Mouse (Mus musculus) cerebellum, adult 2 months (tissue): ENCODE results near the gene Ccdc27. TPM values are rescaled to one million over a fixed set of nuclear protein-coding genes. Genes with fewer than 3 reads are reported as not detected.

Experiments
- DNase-seq, 2 experiments: peaks; one replicate each; pipeline ENCODE4 v3.0.0; 2021
- H3K27ac ChIP-seq: fragments of 200-500 bp; 2 replicates; pipeline ENCODE4 v1.5.1; 2012; ENCODE audit warnings: low read length, control low read depth, inconsistent platforms; ENCODE audit not compliant: insufficient read depth
- H3K27me3 ChIP-seq: fragments of 200-500 bp; 2 replicates; pipeline ENCODE4 v1.6.1; 2012; ENCODE audit warnings: inconsistent platforms, mild to moderate bottlenecking, low read length, moderate library complexity; ENCODE audit not compliant: control insufficient read depth, insufficient read depth
- H3K4me1 ChIP-seq: fragments of 200-500 bp; 2 replicates; pipeline ENCODE4 v1.6.1; 2011; ENCODE audit warnings: low read length; ENCODE audit not compliant: control insufficient read depth, insufficient read depth
- H3K4me3 ChIP-seq: fragments of 200-500 bp; replicated peaks from 2 replicates; pipeline ENCODE3; 2011; ENCODE audit warnings: mild to moderate bottlenecking, low read depth, low read length, control low read depth; ENCODE audit not compliant: insufficient read depth
- CTCF ChIP-seq: fragments of 200-500 bp; IDR thresholded peaks from 2 replicates; pipeline ENCODE4 v1.5.1; 2011; ENCODE audit warnings: low read depth, mild to moderate bottlenecking, control low read depth, low read length, moderate library complexity, borderline replicate concordance; ENCODE audit not compliant: insufficient read depth
- POLR2A ChIP-seq: fragments of 200-500 bp; IDR thresholded peaks from 2 replicates; pipeline ENCODE4 v1.6.1; 2011; ENCODE audit warnings: low read length, control low read depth, borderline replicate concordance; ENCODE audit not compliant: insufficient read depth
- WGBS: fragments of 180-500 bp; shearing (Covaris S2); methylation state at CpG from one replicate; pipeline ENCODE4 v1.1.7; 2018; 5-methylcytosine and 5-hydroxymethylcytosine counted together
- polyA plus RNA-seq: library from polyadenylated mRNA; depleted of rRNA; stranded (reverse); fragments of >200 nt; gene quantifications from 2 replicates; pipeline ENCODE4 v1.2.3, GENCODE M21; 2012

The Ccdc27 gene
- polyA plus RNA-seq, 1 experiment, result not detected

DNA sequence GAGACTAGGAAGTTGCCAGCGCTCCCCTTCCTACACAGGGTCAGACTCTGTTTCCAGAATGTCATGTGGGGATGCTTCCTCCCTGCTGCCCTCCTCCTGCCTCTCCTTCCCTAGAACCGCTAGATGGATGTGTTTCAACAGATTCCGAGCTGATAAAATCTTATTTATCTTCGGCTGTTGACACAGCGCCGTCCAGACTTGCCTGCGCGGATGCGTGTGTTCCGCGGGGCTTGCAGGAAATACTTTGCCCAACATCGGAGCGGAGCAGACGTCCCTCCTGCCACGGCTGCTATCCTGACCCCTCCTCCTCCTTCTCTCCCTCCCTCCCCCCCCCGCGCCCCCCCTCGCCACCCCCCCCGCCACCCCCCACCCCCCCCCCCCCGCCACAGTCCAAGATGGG lies 29.0 kb upstream of the Ccdc27 start:
- WGBS, result 3% methylated on average over 15 of the region's 20 CpGs
- Histone ChIP-seq H3K4me1 (no peaks in the 10 kb centered on the region), H3K4me3 (peak overlapping the region; percentile 11), H3K27me3 (no peaks in the 10 kb centered on the region), H3K27ac (no peak overlapping the region)
- no peak for DNase-seq
- TF ChIP-seq POLR2A, result no peak
- no peak for TF ChIP-seq CTCF

DNA sequence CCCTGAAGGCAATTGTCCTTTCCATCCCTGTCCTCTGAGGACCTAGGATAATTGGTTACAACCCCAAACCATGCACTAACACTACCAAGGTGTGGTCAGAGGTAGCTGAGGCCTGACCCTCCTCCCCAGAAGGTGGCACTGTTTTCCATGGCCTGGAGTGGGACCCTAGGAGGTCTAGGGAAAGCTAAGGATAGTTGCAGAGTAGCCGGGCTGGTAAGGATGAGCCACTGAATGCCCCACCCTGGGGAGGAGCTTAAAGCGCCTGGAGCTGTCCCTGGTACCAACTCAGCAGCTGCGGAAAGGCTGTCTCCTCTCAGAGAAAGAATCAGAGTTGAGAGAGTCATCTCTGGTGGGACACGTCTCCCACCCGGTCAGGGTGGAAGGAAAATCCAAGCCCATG lies 28.4 kb upstream of the Ccdc27 start:
- no peak for TF ChIP-seq POLR2A
- TF ChIP-seq CTCF, result peak; percentile 76

DNA sequence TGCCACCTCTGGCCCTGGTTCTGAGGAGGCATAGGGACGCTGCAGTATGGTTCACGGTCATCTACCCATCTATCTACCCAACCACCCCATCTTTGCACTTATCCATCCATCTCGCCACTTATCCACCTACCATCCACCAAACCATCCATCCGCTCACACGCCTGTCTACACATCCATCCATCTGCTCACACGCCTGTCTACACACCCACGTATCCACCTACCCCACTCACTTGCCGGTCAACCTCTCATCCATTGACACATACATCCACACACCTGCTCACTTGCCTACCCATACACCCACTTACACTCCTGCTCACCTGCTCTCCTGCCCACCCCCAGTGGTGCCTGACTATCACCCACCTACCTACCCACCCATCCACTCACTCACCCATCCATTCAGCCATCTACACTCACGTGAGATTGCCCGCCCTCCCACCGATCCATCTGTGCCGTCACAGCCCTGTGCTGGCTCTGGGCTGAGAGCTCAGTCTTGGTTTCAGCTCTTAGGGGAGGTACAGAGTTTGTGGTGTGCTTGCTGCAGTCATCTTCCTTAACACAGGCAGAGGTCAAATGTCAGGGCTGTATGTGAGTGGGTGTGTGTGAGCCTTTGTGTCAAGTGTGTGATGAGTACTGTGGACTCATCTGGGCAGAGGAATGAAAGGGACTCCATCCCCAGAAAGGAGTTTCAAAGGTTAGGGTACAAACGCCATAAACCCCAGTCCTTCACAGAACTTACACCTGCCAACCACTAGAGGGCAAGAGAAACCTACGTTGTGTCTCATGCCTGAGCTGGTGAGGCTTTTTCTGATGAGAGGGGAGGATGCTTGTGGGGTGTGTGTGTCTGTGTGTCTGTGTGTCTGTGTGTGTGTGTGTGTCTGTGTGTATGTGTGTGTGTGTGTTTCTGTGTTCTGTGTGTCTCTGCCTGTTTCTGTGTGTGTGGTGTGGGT lies 22.6 kb upstream of the Ccdc27 start:
- TF ChIP-seq CTCF (peak; percentile 90), POLR2A (no peak)
- Histone ChIP-seq H3K4me3 (no peak overlapping the region), H3K27me3 (no peaks in the 10 kb centered on the region), H3K27ac (no peak overlapping the region), H3K4me1 (no peaks in the 10 kb centered on the region)
- peak; percentile 42 to 45 for DNase-seq
- WGBS, result 63% methylated on average over 14 of the region's 14 CpGs

More for the DNA sequence above, 28.4 kb upstream of the Ccdc27 start:
- no peak overlapping the region for H3K27ac ChIP-seq
- DNase-seq, result peak; percentile 33 to 34
- WGBS, result 8% methylated on average over 5 of the region's 5 CpGs
- no peaks in the 10 kb centered on the region for H3K4me1 ChIP-seq
- H3K4me3 ChIP-seq, result no peak overlapping the region
- H3K27me3 ChIP-seq, result no peaks in the 10 kb centered on the region

DNA sequence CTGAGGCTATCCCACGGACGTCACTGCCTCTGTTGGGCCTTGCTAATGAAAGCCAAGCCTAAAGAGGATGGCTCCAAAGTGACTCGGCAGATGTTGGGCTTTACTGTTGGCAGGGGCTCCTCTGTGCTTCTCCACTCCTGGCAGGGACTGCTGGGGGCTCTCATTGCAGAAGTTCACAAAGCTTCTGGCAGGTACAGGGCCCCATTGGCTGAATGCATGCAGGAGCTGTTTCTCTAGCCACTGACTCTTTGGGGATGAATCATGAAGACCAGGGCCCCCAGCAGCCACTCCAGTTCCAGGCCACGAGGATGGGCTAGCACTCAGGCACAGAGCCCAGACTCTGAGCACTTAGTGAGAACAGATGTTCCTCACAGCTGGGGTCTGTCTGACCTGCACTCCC lies 15.2 kb upstream of the Ccdc27 start:
- no peak for DNase-seq
- Histone ChIP-seq H3K4me3 (no peak overlapping the region), H3K4me1 (no peaks in the 10 kb centered on the region), H3K27me3 (no peaks in the 10 kb centered on the region), H3K27ac (no peak overlapping the region)
- WGBS, result 43% methylated on average over 4 of the region's 4 CpGs
- no peak for TF ChIP-seq POLR2A
- TF ChIP-seq CTCF, result no peak

DNA sequence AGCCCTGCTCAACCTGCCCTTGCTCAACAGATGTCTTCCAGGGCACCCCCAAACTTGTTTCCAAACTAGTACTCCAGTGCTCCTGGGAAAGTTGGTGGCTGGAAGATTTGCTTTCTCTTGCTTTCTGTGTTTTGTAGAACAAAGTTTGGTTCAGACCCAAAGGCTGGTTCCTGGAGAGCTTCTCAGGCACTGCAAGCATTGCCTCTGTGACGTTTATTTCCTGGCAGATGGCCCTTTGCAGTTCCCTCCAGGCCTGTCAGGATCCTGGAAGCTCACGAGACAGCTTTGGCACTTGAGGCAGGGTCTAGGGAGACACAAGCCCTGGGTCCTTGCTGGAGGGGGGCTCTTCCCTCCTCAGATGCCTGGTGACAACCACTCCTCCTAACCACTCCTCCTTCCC lies 14.2 kb upstream of the Ccdc27 start:
- WGBS, result 39% methylated on average over 2 of the region's 2 CpGs
- Histone ChIP-seq H3K27me3 (no peaks in the 10 kb centered on the region), H3K4me1 (no peaks in the 10 kb centered on the region), H3K27ac (no peak overlapping the region), H3K4me3 (no peak overlapping the region)
- DNase-seq, result no peak
- TF ChIP-seq POLR2A, result no peak

DNA sequence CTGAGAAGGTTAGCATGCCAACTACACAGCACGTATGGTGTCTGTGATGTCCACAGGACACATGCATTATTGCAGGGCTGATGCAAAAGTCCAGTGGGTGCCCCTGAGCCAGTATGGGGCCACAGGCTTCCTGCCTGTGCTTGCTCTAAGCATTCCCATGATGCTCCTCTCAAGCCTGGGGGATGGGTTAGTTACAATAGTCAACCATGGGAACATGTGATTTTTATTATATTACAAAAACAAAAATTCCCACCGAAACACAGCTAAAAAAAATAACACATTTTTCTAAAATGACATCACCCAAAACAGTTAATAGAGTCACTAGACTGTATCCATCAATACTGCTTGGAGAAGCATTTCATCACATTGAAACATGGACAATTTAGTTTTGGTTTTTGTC lies 13.6 kb upstream of the Ccdc27 start:
- no peak for DNase-seq
- H3K4me3 ChIP-seq, result no peak overlapping the region
- H3K4me1 ChIP-seq, result no peaks in the 10 kb centered on the region
- no peak overlapping the region for H3K27ac ChIP-seq
- no peaks in the 10 kb centered on the region for H3K27me3 ChIP-seq
- 69% methylated on average over 2 of the region's 2 CpGs for WGBS
- TF ChIP-seq POLR2A, result no peak

DNA sequence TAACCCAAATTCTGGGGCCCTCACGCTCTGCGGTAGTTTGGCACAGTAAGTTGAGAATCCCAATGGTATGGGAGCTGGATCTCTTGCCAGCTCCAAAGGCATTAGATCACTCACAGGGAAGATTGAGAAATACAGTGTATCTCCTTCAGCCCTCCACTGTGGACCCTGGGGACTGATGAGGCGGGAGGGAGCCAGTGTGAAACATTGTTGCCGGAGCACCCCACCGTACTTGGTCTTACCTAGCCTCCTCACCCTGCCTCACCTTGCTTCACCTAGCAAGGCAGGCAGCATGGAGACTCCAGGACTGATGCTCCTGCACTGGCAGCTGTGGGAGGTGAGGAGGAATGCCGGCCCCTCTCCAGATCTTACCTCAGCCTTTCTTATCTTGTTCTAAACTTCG lies 13.0 kb upstream of the Ccdc27 start:
- TF ChIP-seq CTCF (no peak), POLR2A (no peak)

DNA sequence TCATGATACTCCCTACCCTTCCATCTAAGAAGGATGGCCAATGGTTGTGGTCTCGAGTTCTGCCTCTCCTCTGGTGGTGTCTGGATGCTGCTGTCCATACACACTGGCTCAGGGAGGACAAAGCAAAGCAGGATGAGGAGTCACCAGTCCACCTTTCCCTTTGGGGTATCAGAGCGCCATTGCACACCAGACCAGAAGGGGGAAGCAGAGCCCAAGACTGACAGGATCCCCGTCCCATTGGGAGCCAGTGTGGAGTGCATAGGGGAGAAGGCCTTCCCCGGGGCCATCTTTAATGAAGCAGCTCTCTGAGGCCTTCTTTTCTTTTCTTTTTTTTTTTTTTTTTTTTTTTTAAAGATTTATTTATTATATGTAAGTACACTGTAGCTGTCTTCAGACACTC lies 10.6 kb upstream of the Ccdc27 start:
- TF ChIP-seq CTCF (peak; percentile 36; the same call in 1 of the 2 replicates), POLR2A (no peak)
- Histone ChIP-seq H3K27ac (no peak overlapping the region), H3K4me1 (no peaks in the 10 kb centered on the region), H3K27me3 (no peaks in the 10 kb centered on the region), H3K4me3 (no peak overlapping the region)
- 59% methylated on average over 4 of the region's 4 CpGs for WGBS
- DNase-seq, result no peak

More for the DNA sequence above, 13.0 kb upstream of the Ccdc27 start:
- no peak for DNase-seq
- H3K4me3 ChIP-seq, result no peak overlapping the region
- H3K27me3 ChIP-seq, result no peaks in the 10 kb centered on the region
- no peak overlapping the region for H3K27ac ChIP-seq
- H3K4me1 ChIP-seq, result no peaks in the 10 kb centered on the region
- 89% methylated on average over 7 of the region's 7 CpGs for WGBS
